ENCODE assay signal across 8 mouse cellular contexts in the genomic region with DNA sequence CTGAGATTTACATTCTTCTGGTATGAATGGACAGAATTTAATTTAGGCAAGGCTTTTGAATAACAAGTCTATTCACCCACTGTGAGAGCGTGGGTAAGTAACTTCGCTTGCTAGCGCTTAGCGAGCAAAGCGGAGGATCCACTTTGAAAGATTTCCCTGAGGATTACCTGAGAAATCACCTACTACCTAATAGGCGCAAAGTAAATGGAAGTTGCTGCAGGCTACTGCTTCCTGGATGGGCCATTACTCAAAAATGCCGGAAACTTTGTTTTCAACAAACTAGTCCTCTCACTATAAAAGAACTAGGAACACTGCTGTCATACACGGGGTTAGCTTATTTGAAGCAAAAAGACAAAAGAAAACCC. TPM values are rescaled to one million over a fixed set of nuclear protein-coding genes. Genes with fewer than 3 reads are reported as not detected.
DNase-seq lines count a peak whose midpoint lies in the region; ATAC-seq and TF ChIP-seq lines count a peak whose summit lies in the region.

No protein-coding gene starts in this region.

- H3K27me3 ChIP-seq in embryonic facial prominence, embryonic 14.5 days (replicated peaks; ENCODE audit: control insufficient read depth, insufficient read depth, low read length) = no peaks in the 10 kb centered on the region
- peaks cover 51% of the 10 kb centered on the region for H3K27me3 ChIP-seq in limb, embryonic 10.5 days (ENCODE audit: low read depth, poor library complexity, severe bottlenecking)
- H3K27me3 ChIP-seq in neural tube, embryonic 12.5 days (replicated peaks) = 0 out of 2 replicates have a peak, but pooled peaks cover 8% of the 10 kb centered on the region

- peak overlapping the region; percentile 56 for H3K9ac ChIP-seq in embryonic facial prominence, embryonic 14.5 days (ENCODE audit: low read depth, low read length)
- no peak overlapping the region for H3K9ac ChIP-seq in neural tube, embryonic 12.5 days

- no peak for DNase-seq in left cerebral cortex, adult 2 months (ENCODE audit: extremely low spot score in 1 of 2, low spot score in 2 of 2)
- DNase-seq in left cerebral cortex, postnatal 10 days (ENCODE audit: extremely low spot score in 1 of 2, low spot score in 2 of 2) = no peak
- peak; percentile 4 for DNase-seq in embryonic facial prominence, embryonic 14.5 days (ENCODE audit: low spot score)
- peak; percentile 28 for DNase-seq in limb, embryonic 10.5 days (ENCODE audit: low spot score)
- no peak for DNase-seq in Muller cell, postnatal 12 days (ENCODE audit: inconsistent ontology term)
- DNase-seq in cerebellum, postnatal 25 days = no peak
- DNase-seq in left cerebral cortex, postnatal 4 days = no peak

- WGBS in embryonic facial prominence, embryonic 14.5 days = 36% methylated on average over 8 of the region's 8 CpGs
- 23% methylated on average over 8 of the region's 8 CpGs for WGBS in limb, embryonic 10.5 days
- 16% methylated on average over 8 of the region's 8 CpGs for WGBS in neural tube, embryonic 12.5 days

- no peak overlapping the region for H3K27ac ChIP-seq in left cerebral cortex, adult 2 months
- no peak overlapping the region; the same call in 1 of the 2 replicates for H3K27ac ChIP-seq in embryonic facial prominence, embryonic 14.5 days (replicated peaks; ENCODE audit: low read depth, low read length)
- H3K27ac ChIP-seq in limb, embryonic 10.5 days = peak overlapping the region; percentile 68
- H3K27ac ChIP-seq in neural tube, embryonic 12.5 days = no peak overlapping the region

- no peaks in the 10 kb centered on the region for H3K4me1 ChIP-seq in embryonic facial prominence, embryonic 14.5 days (ENCODE audit: control insufficient read depth, insufficient read depth, low read length)
- H3K4me1 ChIP-seq in limb, embryonic 10.5 days = no peaks in the 10 kb centered on the region
- H3K4me1 ChIP-seq in neural tube, embryonic 12.5 days = no peaks in the 10 kb centered on the region

- no peaks in the 10 kb centered on the region for H3K36me3 ChIP-seq in embryonic facial prominence, embryonic 14.5 days (ENCODE audit: control insufficient read depth, insufficient read depth, low read length)
- H3K36me3 ChIP-seq in limb, embryonic 10.5 days = no peaks in the 10 kb centered on the region
- H3K36me3 ChIP-seq in neural tube, embryonic 12.5 days = no peaks in the 10 kb centered on the region

- TF ChIP-seq CTCF in left cerebral cortex, adult 2 months (IDR thresholded peaks at IDR 0.05) = no peak

- intact Hi-C loops in left cerebral cortex, adult 2 months (cut with DNase I) = loop anchor here (2.0 kb wide), 1 partner anchor 74 kb away; no protein-coding TSS in a partner anchor
- intact Hi-C loops in left cerebral cortex, postnatal 10 days (cut with DNase I) = no loop called here
- intact Hi-C loops in left cerebral cortex, postnatal 4 days (cut with DNase I) = no loop called here

- no peaks in the 10 kb centered on the region for H3K9me3 ChIP-seq in embryonic facial prominence, embryonic 14.5 days (ENCODE audit: control insufficient read depth, low read length)
- no peaks in the 10 kb centered on the region for H3K9me3 ChIP-seq in limb, embryonic 10.5 days (replicated peaks)
- H3K9me3 ChIP-seq in neural tube, embryonic 12.5 days = no peaks in the 10 kb centered on the region

- H3K4me3 ChIP-seq in left cerebral cortex, adult 2 months = peak overlapping the region; percentile 54
- H3K4me3 ChIP-seq in embryonic facial prominence, embryonic 14.5 days (ENCODE audit: low read depth, low read length) = peak overlapping the region; percentile 55
- peak overlapping the region; percentile 58 for H3K4me3 ChIP-seq in limb, embryonic 10.5 days
- H3K4me3 ChIP-seq in neural tube, embryonic 12.5 days = peak overlapping the region; percentile 44

- peak; percentile 36 for ATAC-seq in embryonic facial prominence, embryonic 14.5 days (ENCODE audit: low read depth)
- ATAC-seq in neural tube, embryonic 12.5 days (ENCODE audit: low FRiP score, low read depth) = peak; percentile 32; the same call in 1 of the 2 replicates

- H3K4me2 ChIP-seq in embryonic facial prominence, embryonic 14.5 days (ENCODE audit: low read depth, low read length) = peak overlapping the region; percentile 56
- peak overlapping the region; percentile 68 for H3K4me2 ChIP-seq in neural tube, embryonic 12.5 days (replicated peaks)

RNA-seq across cellular contexts. Expression of a gene that starts 0.4 kb away (rescaled TPM):
- total RNA-seq in left cerebral cortex, adult 2 months (2021) = 1 to 10 TPM; 3.6 to 4.2 TPM
- total RNA-seq in left cerebral cortex, postnatal 10 days (2021) = 1 to 10 TPM; 2.1 to 2.7 TPM
- 2.5 and 2.8 TPM in 2 replicates for polyA plus RNA-seq in embryonic facial prominence, embryonic 14.5 days (2014; fragmentation: Nextera tagmentation; extraction: Ambion mirVana)
- 0.80 and 1.2 TPM in 2 replicates for polyA plus RNA-seq in limb, embryonic 10.5 days (2016; fragmentation: Nextera tagmentation; extraction: Ambion mirVana)
- polyA plus RNA-seq in neural tube, embryonic 12.5 days (2016; fragmentation: Nextera tagmentation; extraction: Ambion mirVana) = 0.82 and 0.86 TPM in 2 replicates
- 1 to 10 TPM; 1.8 to 2.2 TPM for total RNA-seq in left cerebral cortex, postnatal 4 days (2021)

RNA-seq across cellular contexts. Expression of a gene that starts 29.9 kb away (rescaled TPM):
- total RNA-seq in left cerebral cortex, adult 2 months (2021) = not detected
- not detected for total RNA-seq in left cerebral cortex, postnatal 10 days (2021)
- polyA plus RNA-seq in embryonic facial prominence, embryonic 14.5 days (2014; fragmentation: Nextera tagmentation; extraction: Ambion mirVana) = 0.31 and 0.45 TPM in 2 replicates
- 0.19 and 0.25 TPM in 2 replicates for polyA plus RNA-seq in limb, embryonic 10.5 days (2016; fragmentation: Nextera tagmentation; extraction: Ambion mirVana)
- 0.25 and 0.37 TPM in 2 replicates for polyA plus RNA-seq in neural tube, embryonic 12.5 days (2016; fragmentation: Nextera tagmentation; extraction: Ambion mirVana)
- not detected for total RNA-seq in left cerebral cortex, postnatal 4 days (2021)

Comparison
In these comparisons a context has a peak if more than half of its experiments do, and no peak if none do; other contexts are left out.
1. DNase-seq: peak in embryonic facial prominence, embryonic 14.5 days (single experiment) and limb, embryonic 10.5 days (single experiment); none in left cerebral cortex, adult 2 months (0 of 2), left cerebral cortex, postnatal 10 days (0 of 2), Muller cell, postnatal 12 days (single experiment), cerebellum, postnatal 25 days (0 of 2) and left cerebral cortex, postnatal 4 days (single experiment).
2. Peak in every context shown above with its lines, with median percentiles within 50 percentile points of each other: H3K4me3 ChIP-seq.